Mouse (Mus musculus) forebrain, embryonic 10.5 days (tissue): ENCODE results near the gene Cwc22. TPM values are rescaled to one million over a fixed set of nuclear protein-coding genes. Genes with fewer than 3 reads are reported as not detected.

ENCODE experiments used
- DNase-seq: peaks from one replicate; pipeline ENCODE4 v3.0.0-alpha.2; 2017; ENCODE audit warnings: low spot score; ENCODE audit errors: extremely low spot score
- H3K27ac ChIP-seq: fragments of 300-500 bp; sonication (generic); 2 replicates; pipeline ENCODE4 v1.5.1; 2016; ENCODE audit warnings: mild to moderate bottlenecking
- H3K27me3 ChIP-seq: fragments of 300-500 bp; sonication (generic); 2 replicates; pipeline ENCODE4 v1.6.1; 2016; ENCODE audit warnings: mild to moderate bottlenecking; ENCODE audit not compliant: poor library complexity, severe bottlenecking
- H3K36me3 ChIP-seq: fragments of 300-500 bp; sonication (generic); replicated peaks from 2 replicates; pipeline ENCODE4 v1.6.1; 2016; ENCODE audit warnings: mild to moderate bottlenecking, moderate library complexity
- H3K4me1 ChIP-seq: fragments of 300-500 bp; sonication (generic); 2 replicates; pipeline ENCODE4 v1.6.1; 2016
- H3K4me3 ChIP-seq: fragments of 300-500 bp; sonication (generic); 2 replicates; pipeline ENCODE4 v1.5.1; 2016; ENCODE audit warnings: mild to moderate bottlenecking, moderate library complexity
- H3K9me3 ChIP-seq: fragments of 300-500 bp; sonication (generic); 2 replicates; pipeline ENCODE4 v1.6.1; 2016; ENCODE audit warnings: mild to moderate bottlenecking, moderate library complexity
- WGBS: fragments of 180-500 bp; shearing (Covaris S2); methylation state at CpG from one replicate; pipeline ENCODE4 v1.1.7; 2016; 5-methylcytosine and 5-hydroxymethylcytosine counted together
- polyA plus RNA-seq: library from polyadenylated mRNA; unstranded; fragments of >200 nt; fragmentation: Nextera tagmentation; extraction: Ambion mirVana; gene quantifications from 2 replicates; pipeline ENCODE4 v1.2.1, GENCODE M21; 2016

Cwc22 gene
- polyA plus RNA-seq, 1 experiment from 2014 or later, result 43.1 TPM

GRCm38 (mm10) chr2:77978256-77978655, 32.1 kb upstream of the Cwc22 start:
- WGBS, result 89% methylated on average over 3 of the region's 3 CpGs
- H3K4me1 ChIP-seq, result no peaks in the 10 kb centered on the region

GRCm38 (mm10) chr2:77976321-77976920, 30.2 kb upstream of the Cwc22 start:
- 92% methylated on average over 5 of the region's 5 CpGs for WGBS
- H3K27ac ChIP-seq, result no peak overlapping the region
- H3K36me3 ChIP-seq, result no peaks in the 10 kb centered on the region
- H3K27me3 ChIP-seq, result no peaks in the 10 kb centered on the region
- no peak for DNase-seq
- no peak overlapping the region for H3K4me3 ChIP-seq
- peaks cover 11% of the 10 kb centered on the region; the same call in 1 of the 2 replicates for H3K9me3 ChIP-seq
- H3K4me1 ChIP-seq, result no peaks in the 10 kb centered on the region

More at GRCm38 (mm10) chr2:77978256-77978655, 32.1 kb upstream of the Cwc22 start:
- Histone ChIP-seq H3K36me3 (no peaks in the 10 kb centered on the region), H3K9me3 (peaks cover 17% of the 10 kb centered on the region; the same call in 1 of the 2 replicates), H3K4me3 (no peak overlapping the region), H3K27me3 (no peaks in the 10 kb centered on the region), H3K27ac (no peak overlapping the region)
- DNase-seq, result no peak

- Histone ChIP-seq H3K4me1 (no peaks in the 10 kb centered on the region), H3K9me3 (peaks cover 11% of the 10 kb centered on the region; the same call in 1 of the 2 replicates), H3K4me3 (no peak overlapping the region), H3K27me3 (no peaks in the 10 kb centered on the region), H3K36me3 (no peaks in the 10 kb centered on the region), H3K27ac (no peak overlapping the region)
- 67% methylated on average over 4 of the region's 4 CpGs for WGBS
- DNase-seq, result no peak
These were observed 29.4 kb upstream of the Cwc22 start for GRCm38 (mm10) chr2:77975606-77976005.

- Histone ChIP-seq H3K27me3 (no peaks in the 10 kb centered on the region), H3K4me3 (no peak overlapping the region), H3K27ac (no peak overlapping the region), H3K4me1 (no peaks in the 10 kb centered on the region), H3K36me3 (no peaks in the 10 kb centered on the region), H3K9me3 (peaks cover 11% of the 10 kb centered on the region; the same call in 1 of the 2 replicates)
- no peak for DNase-seq
- WGBS, result 89% methylated on average over 1 of the region's 1 CpGs
These were observed 28.8 kb upstream of the Cwc22 start for GRCm38 (mm10) chr2:77974986-77975385.

- H3K4me3 ChIP-seq, result no peak overlapping the region
- no peaks in the 10 kb centered on the region for H3K27me3 ChIP-seq
- H3K4me1 ChIP-seq, result no peaks in the 10 kb centered on the region
- 73% methylated on average over 2 of the region's 2 CpGs for WGBS
- no peak for DNase-seq
- H3K9me3 ChIP-seq, result peaks cover 11% of the 10 kb centered on the region; the same call in 1 of the 2 replicates
- no peak overlapping the region for H3K27ac ChIP-seq
- H3K36me3 ChIP-seq, result no peaks in the 10 kb centered on the region
These were observed 28.2 kb upstream of the Cwc22 start for GRCm38 (mm10) chr2:77974366-77974765.

GRCm38 (mm10) chr2:77973296-77973695, 27.1 kb upstream of the Cwc22 start:
- no peak overlapping the region for H3K4me3 ChIP-seq
- no peaks in the 10 kb centered on the region for H3K27me3 ChIP-seq
- WGBS, result 83% methylated on average over 2 of the region's 2 CpGs
- peaks cover 11% of the 10 kb centered on the region; the same call in 1 of the 2 replicates for H3K9me3 ChIP-seq
- H3K36me3 ChIP-seq, result no peaks in the 10 kb centered on the region
- no peak for DNase-seq
- H3K27ac ChIP-seq, result no peak overlapping the region
- H3K4me1 ChIP-seq, result no peaks in the 10 kb centered on the region

- WGBS, result 85% methylated on average over 2 of the region's 2 CpGs
- Histone ChIP-seq H3K4me1 (no peaks in the 10 kb centered on the region), H3K4me3 (no peak overlapping the region), H3K36me3 (no peaks in the 10 kb centered on the region), H3K9me3 (peaks cover 7% of the 10 kb centered on the region; the same call in 1 of the 2 replicates), H3K27ac (no peak overlapping the region), H3K27me3 (no peaks in the 10 kb centered on the region)
- no peak for DNase-seq
These were observed 26.4 kb upstream of the Cwc22 start for GRCm38 (mm10) chr2:77972541-77972940.

GRCm38 (mm10) chr2:77971871-77972270, 25.7 kb upstream of the Cwc22 start:
- no peaks in the 10 kb centered on the region for H3K27me3 ChIP-seq
- H3K36me3 ChIP-seq, result no peaks in the 10 kb centered on the region
- H3K9me3 ChIP-seq, result peaks cover 2% of the 10 kb centered on the region; the same call in 1 of the 2 replicates
- no peaks in the 10 kb centered on the region for H3K4me1 ChIP-seq
- no peak overlapping the region for H3K27ac ChIP-seq
- no peak overlapping the region for H3K4me3 ChIP-seq
- DNase-seq, result no peak
- WGBS, result 92% methylated on average over 1 of the region's 1 CpGs

GRCm38 (mm10) chr2:77971361-77971760, 25.2 kb upstream of the Cwc22 start:
- H3K36me3 ChIP-seq, result no peaks in the 10 kb centered on the region
- no peak overlapping the region for H3K27ac ChIP-seq
- no peaks in the 10 kb centered on the region for H3K9me3 ChIP-seq
- WGBS, result 78% methylated on average over 2 of the region's 2 CpGs
- H3K4me1 ChIP-seq, result no peaks in the 10 kb centered on the region
- H3K4me3 ChIP-seq, result no peak overlapping the region
- DNase-seq, result no peak
- no peaks in the 10 kb centered on the region for H3K27me3 ChIP-seq

GRCm38 (mm10) chr2:77970556-77970955, 24.4 kb upstream of the Cwc22 start:
- Histone ChIP-seq H3K27ac (no peak overlapping the region), H3K4me1 (no peaks in the 10 kb centered on the region), H3K27me3 (no peaks in the 10 kb centered on the region), H3K36me3 (no peaks in the 10 kb centered on the region), H3K4me3 (no peak overlapping the region), H3K9me3 (no peaks in the 10 kb centered on the region)
- DNase-seq, result no peak
- WGBS, result 82% methylated on average over 3 of the region's 3 CpGs

GRCm38 (mm10) chr2:77969956-77970355, 23.8 kb upstream of the Cwc22 start:
- Histone ChIP-seq H3K36me3 (no peaks in the 10 kb centered on the region), H3K27ac (no peak overlapping the region), H3K27me3 (no peaks in the 10 kb centered on the region), H3K4me3 (no peak overlapping the region), H3K4me1 (no peaks in the 10 kb centered on the region), H3K9me3 (no peaks in the 10 kb centered on the region)
- DNase-seq, result no peak
- WGBS, result 94% methylated on average over 4 of the region's 4 CpGs

GRCm38 (mm10) chr2:77962450-77963193, 16.4 kb upstream of the Cwc22 start:
- 96% methylated on average over 3 of the region's 3 CpGs for WGBS
- H3K4me3 ChIP-seq, result no peak overlapping the region
- no peaks in the 10 kb centered on the region for H3K36me3 ChIP-seq
- H3K27me3 ChIP-seq, result no peaks in the 10 kb centered on the region
- no peaks in the 10 kb centered on the region for H3K9me3 ChIP-seq
- no peak overlapping the region for H3K27ac ChIP-seq
- no peaks in the 10 kb centered on the region for H3K4me1 ChIP-seq
- DNase-seq, result no peak

GRCm38 (mm10) chr2:77961256-77961655, 15.1 kb upstream of the Cwc22 start:
- no peak overlapping the region for H3K4me3 ChIP-seq
- H3K36me3 ChIP-seq, result no peaks in the 10 kb centered on the region
- H3K9me3 ChIP-seq, result no peaks in the 10 kb centered on the region
- no peaks in the 10 kb centered on the region for H3K4me1 ChIP-seq
- DNase-seq, result no peak
- no peak overlapping the region for H3K27ac ChIP-seq
- WGBS, result 69% methylated on average over 1 of the region's 1 CpGs
- no peaks in the 10 kb centered on the region for H3K27me3 ChIP-seq
